Mouse (Mus musculus): ENCODE measurements at regions not wholly inside any gene's neighbourhood (a gene's known extent, or its start where the extent isn't known, plus 50 kb on each side); places are given as distances from the start of the nearest gene placed in this dataset.
A peak's percentile ranks its signal among the peaks of the same experiment; 100 is the strongest.

DNA sequence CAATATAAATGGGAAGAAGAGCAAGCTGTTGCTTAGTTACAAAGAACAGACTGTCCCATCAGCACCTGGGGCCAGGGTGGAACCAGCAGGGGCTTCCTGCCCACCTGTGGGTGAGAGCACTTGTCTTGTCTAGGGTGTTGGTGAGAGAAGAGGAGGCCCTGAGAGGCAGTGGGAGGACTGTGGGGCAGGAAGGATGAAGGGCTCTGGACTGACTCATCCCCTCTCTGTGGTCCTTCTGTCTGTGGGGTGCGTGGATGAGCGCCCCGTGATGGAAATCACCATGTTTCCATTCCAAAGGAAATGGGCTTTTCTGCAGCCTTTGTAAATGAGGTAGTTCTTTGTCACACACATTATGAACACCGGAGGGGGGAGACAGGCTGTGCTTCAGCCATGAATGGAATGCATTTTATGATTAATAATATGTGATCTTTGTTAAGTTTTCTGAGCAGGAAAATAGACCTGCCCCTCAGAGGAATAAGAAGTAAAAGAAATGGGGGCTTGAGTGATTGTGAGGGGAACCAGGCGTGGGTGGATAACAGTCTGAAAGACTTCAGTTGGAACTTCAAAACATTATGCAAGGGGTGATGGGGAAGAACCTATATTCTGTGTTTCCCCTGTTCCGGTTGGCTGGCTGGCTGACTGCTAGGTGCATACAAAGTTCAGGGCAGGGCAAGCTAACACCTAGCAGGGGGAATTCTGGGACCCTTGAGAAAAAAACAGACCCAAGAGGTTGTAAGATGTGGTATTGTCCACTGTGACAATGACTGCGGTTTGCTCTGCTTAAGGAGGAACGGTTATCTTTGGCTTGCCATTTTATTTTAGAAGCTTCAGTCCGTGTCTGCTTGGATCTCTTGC lies 237.3 kb downstream of the Gadd45g start:
- DNase-seq (ENCODE audit: low read depth, low spot score): no peak

DNA sequence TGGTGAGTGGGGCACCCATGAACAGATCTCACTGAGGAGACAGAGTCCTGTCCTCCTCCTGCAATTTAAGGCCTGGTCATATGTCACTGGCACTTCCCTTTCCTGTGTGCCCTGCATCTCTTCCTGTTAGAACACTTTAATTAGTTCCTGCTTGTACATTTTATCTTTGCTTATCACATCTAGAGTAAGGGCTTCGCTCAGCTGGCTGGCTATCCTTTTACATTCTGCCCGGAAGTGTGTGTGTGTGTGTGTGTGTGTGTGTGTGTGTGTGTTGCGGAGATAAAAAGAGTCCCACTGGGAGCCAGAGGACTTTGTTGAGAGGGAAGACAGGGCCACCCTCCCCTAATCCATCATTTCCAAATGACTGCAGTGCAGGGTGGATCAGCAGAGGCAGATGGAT lies 238.6 kb downstream of the Gadd45g start:
- DNase-seq (ENCODE audit: low read depth, low spot score): no peak

DNA sequence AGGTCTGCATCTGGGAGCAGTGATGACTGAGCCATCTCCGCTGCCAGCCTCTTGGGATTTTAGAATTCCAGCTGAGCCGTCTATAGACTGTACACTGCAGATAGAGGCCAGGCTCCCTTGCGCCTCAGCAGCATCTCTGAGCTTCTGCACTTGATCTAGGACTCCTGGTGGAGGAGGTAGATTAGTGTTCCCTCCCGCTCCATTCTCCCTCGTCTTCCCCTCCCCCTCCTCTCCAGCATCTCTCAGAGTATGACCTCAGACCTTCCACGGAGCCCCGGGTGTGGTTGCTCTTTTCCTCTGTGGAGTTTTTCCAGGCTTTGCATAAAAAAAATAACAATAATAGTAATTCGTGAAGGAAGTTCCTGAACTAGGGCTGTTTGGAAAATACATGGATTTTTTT lies 241.8 kb downstream of the Gadd45g start:
- no peak for DNase-seq (ENCODE audit: low read depth, low spot score)

DNA sequence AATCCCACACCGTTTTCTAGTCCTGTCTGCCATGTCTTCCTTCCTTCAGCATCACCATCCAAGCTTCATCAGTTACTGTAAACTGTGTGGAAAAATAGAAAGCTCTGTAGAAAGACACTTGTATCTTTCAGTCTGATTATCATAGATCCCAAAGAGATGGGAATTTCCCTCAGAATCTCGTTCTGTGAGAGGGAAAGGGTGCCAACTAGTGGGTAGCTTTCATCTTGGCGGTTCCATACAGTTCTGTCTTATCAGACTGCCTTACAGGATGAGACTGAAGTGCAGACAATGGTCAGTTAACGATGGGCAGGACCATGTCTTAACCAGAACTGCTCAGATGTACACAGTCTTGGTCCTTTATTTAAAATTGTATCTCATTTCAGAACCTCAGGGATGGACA lies 243.9 kb downstream of the Gadd45g start:
- DNase-seq (ENCODE audit: low read depth, low spot score): no peak

DNA sequence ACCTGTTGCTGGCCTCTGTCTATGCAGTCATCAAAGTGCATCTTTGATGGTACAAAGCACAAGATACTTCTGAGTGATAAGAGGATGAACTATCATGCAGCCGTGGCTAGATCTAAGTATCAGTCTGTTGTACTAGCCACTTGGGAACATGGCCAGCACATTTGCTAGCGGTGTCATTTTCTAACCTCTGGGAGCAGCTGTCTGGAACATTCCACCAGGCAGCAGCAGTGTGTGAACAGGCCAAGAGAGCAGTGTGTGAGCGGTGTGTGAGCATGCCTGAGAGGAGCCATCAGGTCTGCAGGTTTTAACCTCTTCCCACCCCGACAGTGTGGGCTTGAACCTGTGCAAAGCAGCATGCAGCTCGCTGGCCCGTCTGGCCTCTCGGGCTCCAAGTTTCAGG lies 248.3 kb downstream of the Gadd45g start:
- DNase-seq (ENCODE audit: low read depth, low spot score): peak; percentile 59

DNA sequence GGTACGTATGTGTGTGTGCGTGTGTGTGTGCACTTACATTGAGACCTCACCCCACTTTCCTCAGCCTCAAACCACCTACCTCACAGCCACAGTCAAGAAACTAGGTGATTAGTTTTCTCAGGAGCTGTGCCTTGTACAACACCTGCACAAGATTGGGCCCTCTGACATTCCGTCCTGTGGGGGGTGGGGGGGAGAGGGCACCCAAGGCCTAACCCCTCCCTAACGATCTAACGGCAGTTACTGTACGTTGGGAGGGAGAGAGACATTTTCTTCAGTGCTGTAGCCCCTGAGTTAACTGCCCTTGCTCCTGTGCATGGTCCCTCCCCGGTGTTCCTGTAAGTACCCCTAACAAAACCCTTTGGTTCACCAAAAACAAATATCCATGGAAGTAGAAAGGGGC lies 250.0 kb downstream of the Gadd45g start:
- no peak for DNase-seq (ENCODE audit: low read depth, low spot score)

DNA sequence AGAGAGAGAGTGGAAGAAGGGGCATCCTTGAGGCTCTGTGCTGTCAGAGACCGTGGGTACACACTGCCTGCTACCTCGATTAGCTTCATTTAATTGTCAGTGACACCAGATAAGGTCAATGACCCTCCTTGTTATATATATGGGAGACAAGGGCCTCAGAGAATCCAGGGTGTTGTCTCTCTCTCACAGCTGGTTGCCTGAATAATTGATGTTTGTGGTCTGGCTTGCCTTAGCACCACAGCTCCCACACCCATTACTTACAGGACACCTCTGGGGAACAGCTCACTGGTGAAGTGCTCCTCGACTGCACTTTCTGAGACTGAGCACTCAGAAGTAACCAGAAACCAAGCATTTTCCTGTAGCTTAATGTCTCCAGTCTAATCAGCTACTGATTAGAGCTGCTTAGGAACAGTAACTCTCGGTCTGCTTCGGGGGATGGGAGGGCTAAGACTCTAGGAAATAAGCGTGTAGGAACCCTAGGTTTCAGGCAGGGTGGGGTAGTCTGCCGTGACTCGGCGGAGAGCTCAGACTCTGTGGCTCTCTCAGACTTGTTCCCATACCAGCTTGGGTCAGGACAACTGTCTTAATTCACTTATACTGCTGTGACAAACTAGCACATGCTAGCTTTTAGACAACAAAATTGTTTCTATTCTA lies 259.6 kb downstream of the Gadd45g start:
- no peak for DNase-seq (ENCODE audit: low read depth, low spot score)

DNA sequence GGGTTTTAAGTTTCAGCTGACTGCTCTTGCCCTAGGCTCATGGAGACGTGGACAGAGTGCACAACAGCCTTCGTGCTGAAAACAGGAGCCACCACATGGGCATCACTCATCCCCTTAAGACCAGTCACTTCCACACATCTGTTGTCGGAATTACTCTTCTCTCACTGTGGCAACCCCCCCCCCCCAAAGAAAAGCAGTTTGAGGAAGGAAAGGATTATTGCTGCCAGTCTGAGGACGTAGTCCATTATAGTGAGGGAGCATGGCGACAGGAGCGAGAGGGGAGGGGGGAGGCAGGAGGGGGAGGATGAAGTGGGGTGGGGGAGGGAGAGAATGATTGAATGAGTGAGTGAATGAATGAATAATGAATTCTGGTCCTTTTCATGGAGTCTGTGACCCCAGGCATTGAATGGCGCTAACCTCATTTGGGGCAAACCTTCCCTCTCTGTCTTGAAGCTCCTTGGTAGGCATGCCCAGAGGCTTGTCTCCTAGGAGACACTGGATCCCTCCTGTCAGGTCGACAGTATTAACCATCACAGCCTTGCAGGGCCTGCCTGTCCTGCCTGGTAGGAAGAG lies 262.0 kb downstream of the Gadd45g start:
- no peak for DNase-seq (ENCODE audit: low read depth, low spot score)

DNA sequence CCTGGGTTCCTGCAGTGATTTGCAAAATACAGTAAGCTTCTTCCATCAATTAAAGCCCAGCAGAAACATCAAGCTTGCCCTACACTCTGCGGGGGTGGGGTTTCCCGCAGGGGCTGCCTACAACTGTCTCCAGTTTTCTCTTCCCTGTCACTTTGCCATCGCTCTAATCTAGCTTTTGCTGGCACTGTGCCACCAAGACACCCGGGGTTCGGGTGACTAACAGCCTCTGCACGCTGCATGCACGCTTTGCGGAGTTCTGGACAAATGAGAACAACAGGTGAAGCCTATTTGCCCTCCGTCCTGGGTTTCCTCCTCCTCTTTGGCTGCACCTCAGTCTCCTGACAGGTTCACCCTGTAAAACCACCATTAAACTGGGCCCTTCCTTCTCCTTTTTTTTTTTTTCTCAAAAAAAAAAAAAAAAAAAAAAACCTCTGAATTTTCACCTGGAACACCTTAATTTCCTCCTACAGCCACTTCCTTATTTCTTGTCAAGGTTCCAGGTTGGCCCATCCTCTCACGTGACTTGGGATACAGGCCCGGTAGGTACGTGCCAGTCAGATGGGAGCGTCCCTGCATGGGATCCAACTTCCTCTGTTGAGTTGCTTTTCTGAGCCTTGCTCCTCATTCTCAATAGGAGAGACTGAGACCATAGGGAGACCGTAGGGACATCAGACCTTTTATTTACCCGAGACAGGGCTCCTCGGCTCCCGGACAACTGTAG lies 262.7 kb downstream of the Gadd45g start:
- no peak for DNase-seq (ENCODE audit: low read depth, low spot score)

DNA sequence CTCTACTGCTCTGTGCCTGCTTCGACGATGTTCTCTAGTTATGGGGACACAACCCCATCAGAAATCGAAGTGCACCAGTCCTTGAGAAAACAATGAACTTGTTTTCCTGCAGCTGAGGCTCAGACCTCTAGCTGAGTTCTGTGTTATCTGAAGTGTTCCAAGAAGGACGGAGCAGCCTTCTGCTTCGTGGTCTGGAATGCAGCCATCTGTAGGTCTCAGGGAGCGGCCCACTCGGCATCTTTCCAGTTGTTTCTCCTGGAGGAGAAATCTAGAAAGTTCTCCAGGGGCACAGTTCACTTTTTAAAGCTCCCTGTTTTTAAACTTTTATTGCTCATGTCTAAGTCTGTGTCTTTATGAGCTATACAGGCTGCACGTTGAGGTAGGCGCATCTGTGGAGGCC lies 264.3 kb downstream of the Gadd45g start:
- DNase-seq (ENCODE audit: low read depth, low spot score): no peak

DNA sequence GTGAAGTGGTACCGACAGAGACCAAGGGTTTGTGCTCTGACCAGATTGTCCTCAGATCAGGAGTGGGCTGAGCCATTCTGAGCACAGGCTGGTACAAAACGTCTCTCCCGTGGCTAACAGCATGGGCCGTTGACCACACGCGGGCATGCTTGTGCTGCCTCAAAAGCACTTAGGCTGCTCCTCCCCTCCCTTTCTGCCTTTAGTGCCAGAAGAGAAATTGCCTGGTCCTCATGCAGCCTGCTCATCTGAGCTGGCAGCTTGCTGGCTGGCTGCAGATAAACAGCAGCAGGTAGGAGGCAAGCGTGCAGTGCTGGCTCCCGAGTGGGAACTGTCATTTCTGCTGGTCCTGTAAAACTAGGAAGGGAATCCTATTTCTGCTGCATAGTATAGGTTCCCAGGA lies 267.1 kb downstream of the Gadd45g start:
- DNase-seq (ENCODE audit: low read depth, low spot score): no peak

DNA sequence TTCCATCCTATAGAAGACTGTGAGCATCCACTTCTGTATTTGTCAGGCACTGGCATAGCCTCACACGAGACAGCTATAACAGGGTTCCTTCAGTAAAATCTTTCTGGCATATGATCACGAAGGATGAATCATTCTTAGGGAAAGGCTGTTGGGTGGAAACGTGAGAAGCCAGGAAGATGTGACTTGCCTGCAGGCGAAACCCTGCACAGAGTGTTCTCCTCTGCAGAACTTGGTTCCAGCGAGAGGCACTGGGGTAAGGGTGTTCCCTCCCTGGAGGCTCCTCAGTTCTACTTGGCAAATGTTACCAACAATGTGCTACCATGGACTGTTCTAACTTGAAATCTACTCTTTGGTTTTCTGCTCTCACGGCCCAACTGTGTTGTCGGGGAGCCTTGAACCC lies 268.0 kb downstream of the Gadd45g start:
- peak; percentile 78 for DNase-seq (ENCODE audit: low read depth, low spot score)

DNA sequence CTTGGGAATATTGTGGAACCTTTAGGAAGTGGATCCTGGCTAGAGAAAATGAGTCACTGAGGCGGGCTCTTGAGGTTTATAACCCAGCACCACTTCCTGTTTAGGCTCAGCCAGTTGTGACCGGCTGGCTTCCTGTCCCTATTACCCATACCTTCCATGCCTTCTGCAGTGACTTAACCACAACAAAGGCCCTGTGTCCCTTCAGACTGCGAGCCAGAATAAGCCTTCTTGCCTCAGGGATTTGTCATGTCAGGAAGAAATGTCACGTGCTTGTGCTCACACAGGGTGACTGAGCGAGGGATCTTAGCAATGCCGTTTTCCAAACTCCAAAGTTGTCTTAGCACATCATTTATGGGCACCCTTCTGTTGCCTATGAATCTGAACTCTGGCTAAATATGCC lies 268.5 kb downstream of the Gadd45g start:
- DNase-seq (ENCODE audit: low read depth, low spot score): no peak

DNA sequence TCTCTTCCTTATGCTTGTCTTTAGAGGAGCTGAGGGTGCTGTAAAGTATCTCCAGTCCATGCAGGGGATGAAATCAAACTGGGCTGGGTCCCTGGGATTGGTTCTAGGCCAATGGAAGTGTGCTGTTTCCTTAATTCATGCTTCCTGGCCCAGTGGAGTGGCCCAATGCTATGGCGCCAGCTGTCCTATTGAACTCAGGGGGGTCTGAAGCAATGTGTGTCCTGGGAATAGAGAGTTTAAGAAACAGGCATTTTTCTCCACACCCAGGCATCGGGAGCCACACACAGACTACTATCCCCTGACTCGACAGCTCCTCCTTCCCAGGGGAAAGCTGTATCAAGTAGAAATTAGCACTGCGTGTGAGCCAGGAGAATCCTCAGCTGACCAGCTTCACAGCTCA lies 269.8 kb downstream of the Gadd45g start:
- peak; percentile 30 for DNase-seq (ENCODE audit: low read depth, low spot score)

DNA sequence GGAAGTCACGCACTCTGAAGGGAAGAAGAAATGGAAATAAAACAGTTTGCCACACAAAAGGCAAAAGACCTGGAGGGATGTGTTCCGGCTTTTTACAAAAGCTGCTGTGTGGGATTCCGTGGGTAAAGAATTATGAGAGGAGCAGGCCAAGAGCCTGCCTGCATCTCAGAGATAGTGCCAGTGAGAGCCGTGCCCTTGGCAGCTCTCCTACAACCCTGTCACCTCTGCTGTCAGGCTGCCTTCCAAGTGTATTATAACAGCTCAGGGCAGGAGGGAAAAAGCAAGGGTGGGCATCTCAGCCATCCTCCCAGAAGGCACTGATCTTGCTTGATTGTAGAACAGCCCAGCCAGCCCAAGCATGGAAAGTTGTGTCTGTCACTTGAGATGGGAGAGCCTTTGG lies 270.3 kb downstream of the Gadd45g start:
- no peak for DNase-seq (ENCODE audit: low read depth, low spot score)

DNA sequence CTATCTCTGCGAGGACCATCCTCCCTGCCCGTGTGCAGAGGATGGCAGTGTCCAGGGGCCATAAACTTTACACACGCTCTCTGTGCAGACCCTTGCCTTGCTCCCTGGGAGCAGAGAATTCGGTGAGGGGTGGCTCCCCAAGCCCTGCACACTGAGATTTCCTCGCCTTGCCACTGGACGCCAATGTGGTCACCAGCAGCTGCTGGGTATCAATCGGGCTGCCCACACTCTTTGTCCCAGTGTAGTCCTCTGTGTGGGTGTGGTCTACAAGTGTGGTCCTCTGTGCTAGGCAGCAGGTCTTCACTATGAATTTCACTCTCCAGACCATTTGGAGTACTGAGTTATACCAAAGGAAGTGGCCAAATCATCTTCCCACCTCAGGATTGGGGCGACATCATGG lies 274.3 kb downstream of the Gadd45g start:
- DNase-seq (ENCODE audit: low read depth, low spot score): no peak

DNA sequence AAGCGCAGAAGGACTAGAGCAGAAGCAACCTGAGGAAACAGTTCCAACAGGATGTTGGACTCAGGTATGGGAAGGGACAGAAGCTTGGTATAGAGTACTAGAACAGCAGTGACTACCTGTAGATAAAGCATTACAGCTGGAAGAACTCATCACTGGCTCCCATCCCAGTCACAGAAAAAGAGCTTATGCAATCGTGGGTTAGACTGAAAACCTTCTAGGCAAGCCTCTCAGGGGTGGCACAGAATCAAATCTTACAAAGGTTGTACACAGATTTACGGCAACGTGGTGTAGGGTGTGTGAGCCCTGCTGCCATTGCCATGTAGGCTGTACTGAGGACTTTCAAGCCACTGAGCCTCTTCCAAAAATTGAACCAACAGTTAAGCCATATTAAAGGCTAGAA lies 278.6 kb downstream of the Gadd45g start:
- no peak for DNase-seq (ENCODE audit: low read depth, low spot score)

DNA sequence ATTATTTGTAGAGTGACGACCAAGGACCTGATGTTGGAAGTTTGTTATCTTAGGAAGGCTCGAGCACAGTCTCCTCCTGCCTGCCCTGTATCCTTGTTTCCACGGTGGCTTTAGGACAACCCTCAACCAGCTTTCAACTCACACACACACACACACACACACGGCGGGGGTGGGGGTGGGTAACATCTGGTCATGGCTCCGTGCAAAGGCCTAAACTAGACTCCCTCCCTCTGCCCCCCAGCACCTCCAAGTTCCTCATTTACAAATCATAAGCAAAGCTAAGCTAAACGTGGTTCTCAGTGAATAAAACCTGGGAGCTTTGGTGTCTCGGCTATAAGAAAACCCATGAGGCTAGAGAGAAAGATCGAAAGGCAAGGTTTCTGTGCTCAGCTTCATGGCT lies 281.3 kb downstream of the Gadd45g start:
- no peak for DNase-seq (ENCODE audit: low read depth, low spot score)

DNA sequence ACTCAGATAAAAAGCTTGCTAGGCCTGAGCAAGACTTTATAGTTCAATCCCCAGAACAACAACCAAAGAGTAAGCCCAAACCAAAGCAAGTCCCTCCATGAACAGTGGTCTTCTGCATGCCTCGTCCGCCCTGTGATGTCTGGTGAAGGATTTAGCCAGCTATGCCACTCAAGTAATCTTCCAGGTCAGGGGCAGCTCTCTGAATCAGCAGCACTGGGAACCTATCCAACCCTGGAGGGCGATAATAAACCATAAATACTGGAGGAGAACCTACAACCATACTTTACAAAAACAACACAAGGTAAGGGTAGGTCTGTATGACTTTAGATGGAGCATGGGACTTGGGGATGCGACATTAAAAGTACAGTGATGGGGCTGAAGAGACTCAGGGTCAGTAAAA lies 283.0 kb downstream of the Gadd45g start:
- DNase-seq (ENCODE audit: low read depth, low spot score): no peak

DNA sequence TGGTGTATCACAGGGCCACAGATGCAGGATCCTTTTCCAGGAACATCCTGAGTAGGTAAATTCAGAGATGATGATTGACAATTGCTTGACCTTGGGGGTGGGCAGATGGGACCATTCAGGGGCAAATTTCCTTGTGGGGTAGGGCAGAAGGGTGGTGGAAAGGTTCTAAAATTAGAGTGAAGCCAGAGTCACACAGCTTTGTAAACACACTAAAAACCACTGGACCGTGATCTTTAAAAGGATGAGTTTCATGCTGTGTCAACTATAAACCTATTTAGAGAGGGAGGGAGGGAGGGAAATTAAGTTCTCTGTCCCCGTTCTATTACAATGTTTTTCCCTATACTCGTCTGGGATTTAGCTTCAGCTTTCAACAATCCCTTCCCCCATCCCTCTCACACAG lies 286.7 kb downstream of the Gadd45g start:
- DNase-seq (ENCODE audit: low read depth, low spot score): no peak

DNA sequence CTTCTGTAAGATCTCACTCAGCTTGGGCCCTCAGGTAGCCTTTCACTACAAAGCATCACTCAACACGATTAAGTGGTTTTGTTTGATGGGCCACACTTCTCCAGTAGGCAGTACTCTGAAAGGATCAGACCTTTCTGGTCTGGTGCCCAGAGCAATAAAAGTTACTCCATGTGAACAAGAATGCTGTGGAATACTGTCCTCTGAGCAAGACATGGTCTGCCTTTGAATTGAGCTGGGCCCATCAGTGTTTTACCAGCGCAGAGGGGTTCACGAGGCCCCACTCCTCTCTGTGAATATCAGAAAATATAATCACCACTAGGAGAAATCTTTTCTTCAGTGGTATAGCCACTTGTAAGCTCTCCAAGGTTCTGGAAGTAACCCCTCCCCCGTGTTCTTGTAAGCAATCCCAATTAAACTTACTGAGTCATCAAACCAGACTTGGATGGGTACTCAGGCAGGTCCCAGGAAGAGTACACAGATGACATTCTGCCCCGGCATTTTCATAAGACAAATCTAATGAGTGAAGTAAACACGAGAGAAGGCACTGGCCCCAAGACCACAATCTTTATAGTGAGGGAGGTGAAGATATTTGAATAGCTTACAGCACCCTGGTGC lies 292.0 kb downstream of the Gadd45g start:
- no peak for DNase-seq (ENCODE audit: low read depth, low spot score)

Measured in skeletal muscle tissue, adult 2 months (tissue).